In the genomic region with DNA sequence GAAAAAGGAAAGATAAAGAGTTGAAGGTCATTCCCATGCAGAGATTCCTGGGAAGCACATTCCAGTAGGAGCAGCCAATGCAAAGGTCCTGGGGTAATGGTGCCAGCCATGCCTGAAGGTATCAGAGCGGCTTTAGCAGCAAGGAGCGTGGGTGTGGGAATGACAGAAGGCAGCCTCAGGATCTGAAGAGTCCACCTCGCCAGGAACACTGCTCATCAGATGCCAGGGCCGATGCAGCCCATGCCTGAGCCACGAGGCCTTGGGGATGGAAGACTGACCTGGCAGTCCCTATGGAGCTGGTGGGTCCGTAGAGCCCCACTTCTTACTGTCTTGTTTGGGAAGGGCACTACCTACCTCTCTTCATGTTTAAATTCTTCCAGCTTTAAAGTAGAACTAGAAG, we compare ENCODE assay signal across 12 mouse cellular contexts.
"Had no signal": no experiment of that assay in that cellular context is flagged by ENCODE, and none has a peak within 500 bp of the region (broad histone marks: within the 10 kb centered on the region; RNA-seq: fewer than 3 reads in every experiment).

No protein-coding gene starts in this region.

- DNase-seq: retina, postnatal 1 day; right cerebral cortex, adult 18-20 months; right cerebral cortex, postnatal 14 days; right cerebral cortex, postnatal 25 days; right cerebral cortex, postnatal 4 days; spleen, adult 18-20 months; thymus, adult 18-20 months; thymus, adult 2 months; thymus, postnatal 14 days; thymus, postnatal 25 days; thymus, postnatal 36 days; thymus, postnatal 4 days had no signal
